Mouse (Mus musculus): ENCODE results near the gene Kif6.

Kif6 gene

DNA sequence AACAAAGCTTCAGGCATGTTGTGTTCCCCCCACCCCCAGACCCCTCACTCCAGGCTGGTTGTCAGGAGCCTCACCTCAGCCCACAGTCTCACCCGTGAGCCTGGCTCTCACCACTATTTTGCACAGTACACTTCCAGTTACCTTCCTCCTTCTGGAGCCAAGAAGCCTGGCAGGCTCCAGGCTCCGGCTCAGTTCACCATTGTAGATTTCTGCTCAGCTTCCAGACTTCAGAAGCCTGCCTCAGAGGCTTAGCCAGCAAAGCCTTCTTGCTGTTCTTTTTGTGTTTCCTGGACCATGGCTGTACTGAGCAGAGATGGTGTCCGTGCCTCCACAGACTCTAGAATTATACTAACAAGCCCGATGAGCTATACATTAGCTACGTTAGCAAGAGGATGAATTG, 248.7 kb downstream of the Kif6 start:
- DNase-seq: no peak

DNA sequence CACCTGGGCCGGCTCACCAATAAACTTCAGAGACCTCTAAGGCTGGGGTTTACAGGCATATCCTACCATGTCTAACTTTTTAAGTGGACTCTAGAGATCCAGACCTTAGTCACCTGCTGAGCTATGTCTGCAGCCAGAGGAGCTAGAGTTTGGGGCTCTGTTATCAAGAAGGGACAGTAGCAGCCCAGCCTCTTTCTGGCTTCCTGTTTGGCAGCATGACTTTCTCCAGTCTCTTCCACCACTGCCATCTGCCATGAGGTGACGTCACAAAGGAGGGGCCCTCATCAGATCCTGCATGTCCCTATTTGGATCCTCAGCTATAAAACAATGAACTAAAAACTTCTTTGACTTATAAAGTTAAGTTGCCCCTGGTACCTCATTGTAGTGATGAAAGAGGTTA, 250.7 kb downstream of the Kif6 start:
- no peak for DNase-seq

DNA sequence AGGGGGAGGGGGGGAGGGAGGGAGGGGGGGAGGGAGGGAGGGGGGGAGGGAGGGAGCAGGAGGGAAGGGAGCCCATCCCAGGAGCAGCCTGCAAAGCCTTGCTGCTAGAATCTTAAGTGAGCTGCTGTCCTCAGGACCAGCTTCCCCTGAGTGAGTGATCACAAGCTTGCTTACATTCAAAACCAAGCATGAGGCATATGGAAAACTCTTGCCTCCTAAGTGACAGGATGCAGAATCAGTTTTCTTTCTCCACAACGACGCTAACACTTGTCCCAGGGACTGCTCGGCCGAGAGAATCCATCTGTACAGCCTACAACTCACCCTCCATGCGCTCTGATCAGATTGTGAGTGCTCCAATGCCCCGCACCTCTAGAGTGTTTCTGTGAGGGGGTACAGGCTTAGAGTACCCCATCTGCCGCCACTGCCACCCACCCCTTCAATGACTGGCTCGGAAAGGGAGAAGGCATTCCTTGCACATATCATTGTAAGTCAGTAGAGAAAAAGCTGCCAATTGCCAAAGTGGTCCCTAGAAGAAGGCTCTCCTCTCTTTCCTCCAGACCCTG, 251.8 kb downstream of the Kif6 start:
- no peak for DNase-seq

DNA sequence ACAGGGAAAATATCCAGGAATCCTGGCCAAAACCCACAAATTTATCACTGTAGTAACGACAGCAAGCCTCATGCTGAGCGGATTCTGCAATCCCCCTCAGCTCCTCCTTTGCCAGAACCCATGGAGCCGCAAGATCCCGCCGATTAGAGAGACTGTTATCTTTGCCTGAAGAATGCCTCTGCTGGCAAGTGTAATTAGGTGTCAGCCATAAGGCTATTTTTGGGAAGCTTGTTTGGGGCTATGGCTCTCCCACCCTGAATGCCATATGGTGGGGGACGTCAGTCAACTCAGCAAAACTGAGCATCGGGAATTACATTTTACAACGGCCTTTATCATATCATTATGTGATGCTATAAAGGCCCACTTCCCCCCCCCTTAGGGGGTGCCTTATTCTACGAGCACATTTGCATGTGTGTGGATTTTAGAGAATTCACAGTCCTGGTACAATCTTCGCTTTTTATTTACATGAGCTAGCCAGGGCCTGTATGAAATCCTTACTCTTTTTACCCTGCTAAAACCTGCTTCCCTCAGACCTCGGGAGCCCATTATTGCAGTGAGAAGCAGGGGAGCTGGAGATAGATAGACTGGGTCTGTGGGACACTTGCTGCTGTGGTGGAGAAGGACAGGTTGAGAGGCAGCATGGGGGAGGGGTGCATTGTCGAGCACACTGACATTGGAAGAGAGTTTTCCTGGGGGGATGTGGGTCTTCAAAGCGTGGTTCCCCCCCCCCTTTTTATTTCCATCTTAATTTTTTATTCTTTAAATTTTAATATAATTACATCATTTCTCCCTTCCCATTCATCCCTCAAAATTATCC, 252.6 kb downstream of the Kif6 start:
- DNase-seq: no peak

DNA sequence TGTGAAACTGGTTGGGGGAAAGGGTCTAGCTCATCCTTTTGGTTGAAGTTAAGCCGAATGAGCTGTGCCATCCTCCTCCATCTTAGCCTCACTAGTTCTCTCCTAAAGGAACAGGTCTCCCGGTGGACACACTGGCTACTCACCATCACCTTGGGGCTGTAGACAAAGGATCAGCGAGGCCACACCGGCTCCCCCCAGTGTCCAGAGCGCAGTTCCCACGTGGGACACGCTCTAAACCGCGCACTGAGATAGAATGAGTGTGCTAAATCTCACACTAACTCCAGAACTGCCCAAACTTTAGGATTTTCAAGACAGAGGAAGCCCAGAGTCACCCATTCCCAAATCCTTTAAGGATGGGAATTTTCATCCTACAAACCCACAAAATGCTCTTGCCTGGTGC, 254.3 kb downstream of the Kif6 start:
- no peak for DNase-seq

DNA sequence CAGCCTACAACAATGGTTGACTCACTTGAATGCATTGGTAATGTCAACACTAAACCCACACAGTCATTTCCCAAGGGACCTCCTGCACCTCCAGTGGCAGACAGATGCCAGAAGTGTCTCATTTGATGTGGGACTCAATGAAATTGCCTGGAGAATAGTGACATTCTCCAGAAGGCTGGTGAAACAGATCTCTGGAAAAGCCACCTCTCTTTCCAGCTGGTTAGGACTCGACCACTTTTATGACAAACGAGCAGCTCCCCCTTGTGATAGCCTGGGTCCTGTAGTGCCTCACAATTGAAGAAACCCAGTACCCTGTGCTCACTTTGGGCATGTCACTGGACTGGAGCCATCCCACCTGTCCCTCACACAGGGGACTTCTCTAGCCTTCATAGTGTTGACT, 257.4 kb downstream of the Kif6 start:
- no peak for DNase-seq

DNA sequence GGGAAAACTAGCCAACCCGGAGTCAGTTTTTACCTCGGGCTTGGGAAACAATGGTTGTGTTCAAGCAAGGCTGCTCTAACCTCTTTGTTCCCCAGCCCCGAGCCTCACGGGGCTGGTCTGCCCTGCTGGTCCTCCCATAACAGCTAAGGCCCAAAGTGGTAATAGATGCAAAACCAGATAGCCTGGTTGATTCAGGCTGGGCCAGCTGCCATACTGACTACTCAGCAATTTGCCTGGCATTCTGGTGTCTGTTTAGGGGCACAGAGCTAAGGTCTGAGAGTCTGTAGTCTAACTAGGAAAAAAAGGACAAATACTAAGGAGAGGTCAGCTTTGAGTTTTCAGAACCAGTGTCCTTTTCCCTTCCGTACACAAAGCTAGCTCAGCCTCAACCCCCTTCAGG, 259.8 kb downstream of the Kif6 start:
- no peak for DNase-seq

DNA sequence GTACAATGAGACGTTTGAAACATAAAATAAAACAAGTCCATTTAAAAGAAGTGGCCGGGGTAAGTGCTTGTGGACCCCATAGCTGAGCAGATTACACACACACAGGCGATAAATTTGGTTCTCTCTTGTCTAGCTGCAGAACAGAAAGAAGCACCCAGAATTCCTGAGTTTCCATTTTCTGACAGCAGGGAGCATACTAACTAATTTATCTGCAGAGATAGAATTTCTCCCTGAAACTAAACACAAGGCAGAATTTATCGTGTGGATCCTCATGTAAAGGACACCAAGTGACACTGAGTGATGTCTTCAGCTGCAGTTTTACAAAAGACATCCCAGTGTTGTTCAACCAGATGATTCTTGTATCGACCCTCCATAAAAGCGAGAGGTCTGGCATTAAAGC, 260.5 kb downstream of the Kif6 start:
- no peak for DNase-seq

DNA sequence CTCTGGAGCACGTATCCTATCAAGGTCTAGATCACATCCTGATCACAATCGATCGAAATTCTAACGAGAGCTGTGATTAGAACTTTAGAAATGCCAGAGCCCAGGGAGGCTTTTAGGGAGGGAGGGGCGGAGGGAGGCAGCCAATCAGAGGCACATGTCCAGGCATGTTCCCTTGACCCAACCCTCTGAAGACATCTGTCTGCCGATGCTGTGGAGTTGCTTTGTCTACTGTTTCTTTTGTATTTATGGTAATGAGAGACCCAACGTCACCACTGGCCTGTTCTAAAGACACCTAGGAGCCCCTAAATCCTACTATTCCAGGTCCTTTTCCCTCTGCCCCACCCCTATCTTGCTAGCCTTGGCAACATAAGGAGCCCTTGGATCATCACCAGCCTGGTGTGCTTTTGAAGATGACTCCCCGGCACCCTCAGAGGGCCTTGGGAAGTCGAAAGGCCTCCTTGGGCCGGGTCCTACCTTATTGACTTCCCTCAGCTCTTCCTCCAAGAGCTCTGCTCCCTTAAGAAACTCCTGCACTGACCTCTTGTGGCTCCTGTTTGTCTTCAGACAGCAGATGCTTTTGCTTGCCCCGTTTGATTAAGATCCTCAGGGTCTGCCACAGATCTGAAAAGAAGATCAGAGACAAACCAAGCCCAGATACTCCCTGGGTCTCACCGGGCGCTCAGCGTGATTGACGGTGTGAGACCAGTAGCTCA, 261.2 kb downstream of the Kif6 start:
- DNase-seq: no peak

DNA sequence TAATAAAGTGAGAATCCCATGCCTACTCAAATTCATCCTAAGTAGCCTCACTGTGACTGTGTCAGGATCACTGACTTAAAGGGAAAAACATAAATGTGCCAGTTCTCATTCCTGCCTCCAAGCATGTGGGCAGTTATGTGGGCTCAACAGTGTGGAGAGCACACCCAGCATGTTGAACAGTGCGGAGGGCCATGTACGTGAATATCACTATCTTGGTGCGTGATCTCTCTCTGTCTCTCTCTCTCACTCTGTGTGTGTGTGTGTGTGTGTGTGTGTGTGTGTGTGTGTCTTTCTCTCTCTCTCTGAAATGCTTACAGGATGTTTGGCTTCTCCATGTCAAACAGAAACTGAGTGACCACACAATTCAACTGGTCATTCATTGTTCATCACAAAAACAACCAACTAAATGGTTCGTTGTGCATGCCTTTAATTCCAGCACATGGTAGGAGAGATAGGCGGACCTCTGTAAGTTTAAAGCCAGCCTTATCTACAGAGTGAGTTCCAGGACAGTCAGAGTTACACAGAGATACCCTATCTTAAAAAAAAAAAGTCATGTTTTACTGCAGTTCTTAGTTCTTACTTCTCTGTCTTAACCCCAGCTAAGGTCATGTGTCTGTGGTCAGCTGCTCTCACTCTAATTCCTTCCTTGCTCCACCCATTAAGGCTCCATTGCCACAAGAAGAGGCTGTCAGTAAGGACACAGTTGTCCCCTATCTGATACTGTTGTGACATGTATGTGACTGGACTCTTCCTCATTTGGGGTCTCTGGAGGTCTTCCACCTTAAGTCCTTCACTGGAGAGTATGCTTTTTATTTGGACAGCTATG, 266.2 kb downstream of the Kif6 start:
- no peak for DNase-seq

DNA sequence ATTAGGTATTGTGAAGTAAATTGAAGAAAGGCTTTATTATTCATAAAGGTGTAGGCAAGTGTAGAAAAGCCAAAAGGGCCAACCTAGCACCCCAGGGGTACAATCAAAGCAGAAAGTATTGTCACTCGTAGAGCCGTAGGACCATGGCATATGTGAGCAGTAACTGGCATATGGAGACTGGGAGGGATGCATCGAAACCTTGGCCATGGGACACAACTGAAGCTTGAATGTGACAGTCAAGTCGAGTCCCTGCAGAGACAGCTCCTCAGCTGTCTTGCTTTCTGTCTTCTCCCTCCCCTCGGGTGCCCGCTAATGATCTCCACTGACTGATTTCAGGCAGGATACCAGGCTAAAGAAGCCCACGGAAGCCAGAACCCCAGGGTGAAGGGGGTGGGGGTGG, 266.9 kb downstream of the Kif6 start:
- DNase-seq: no peak

DNA sequence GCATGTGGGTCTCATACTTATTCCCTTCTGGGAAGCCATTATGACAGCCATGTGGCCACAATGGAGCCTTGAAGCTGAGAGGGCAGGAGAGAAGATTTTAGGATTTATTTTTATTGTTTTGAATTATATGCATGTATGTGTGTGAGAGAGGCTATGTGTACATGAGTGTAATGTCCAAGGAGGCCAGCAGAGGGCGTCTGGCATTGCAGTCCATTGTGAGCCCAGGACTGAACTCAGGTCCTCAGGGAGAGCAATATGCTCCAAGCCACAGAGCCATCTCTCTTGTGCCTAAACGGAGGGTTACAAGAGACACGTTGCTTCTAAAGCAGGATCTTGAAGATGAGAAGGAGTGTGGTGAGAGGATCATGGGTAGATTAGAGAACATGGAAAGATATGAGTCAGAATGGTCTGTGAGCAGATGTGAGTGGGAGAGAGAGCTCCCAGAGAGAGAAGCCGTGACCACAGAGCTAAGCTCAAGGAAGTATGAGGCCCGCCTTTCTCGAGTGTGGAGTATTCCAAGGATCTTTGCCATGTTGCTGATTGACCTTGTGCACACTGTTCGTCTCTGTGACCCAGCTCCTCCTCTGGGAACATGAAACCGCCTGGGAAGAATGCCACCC, 268.3 kb downstream of the Kif6 start:
- DNase-seq: no peak

DNA sequence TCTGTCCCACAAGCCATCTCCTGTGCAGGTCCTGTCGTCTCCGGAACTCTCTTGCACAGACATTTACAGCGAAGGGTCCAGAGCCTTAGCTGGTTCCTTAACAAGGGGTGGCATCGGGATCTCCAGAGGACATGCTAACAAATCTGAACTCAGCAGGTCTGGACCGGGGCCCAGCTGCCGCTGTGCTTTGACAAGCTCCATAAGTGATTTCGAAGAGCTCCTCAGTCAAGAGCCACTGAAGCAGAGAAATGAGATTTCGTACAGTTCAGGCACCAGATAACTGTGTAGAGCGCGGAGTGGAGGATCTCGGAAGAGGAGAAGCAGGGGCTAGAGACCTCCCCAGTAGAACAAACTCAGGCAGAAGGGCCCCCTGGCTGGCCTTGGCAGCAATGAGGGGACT, 270.1 kb downstream of the Kif6 start:
- no peak for DNase-seq

DNA sequence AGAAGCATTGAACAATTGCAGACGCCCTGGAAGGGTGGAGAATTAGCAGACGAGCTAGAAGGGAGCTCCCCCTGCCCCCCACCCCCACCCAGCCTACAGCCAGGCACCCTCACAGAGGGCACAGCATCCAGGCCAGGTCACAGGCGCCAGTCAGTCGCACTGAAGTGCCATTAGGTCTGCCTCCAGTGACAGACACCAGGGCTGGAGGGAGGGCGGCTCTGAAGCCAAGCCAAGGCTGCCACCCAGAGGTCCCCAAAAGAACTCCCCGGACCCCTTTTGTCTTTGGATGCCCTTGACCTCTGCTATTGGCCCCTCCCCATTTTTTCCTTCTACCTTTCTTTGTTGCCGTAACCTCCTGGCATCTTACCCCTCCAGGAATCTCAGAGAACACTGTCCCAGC, 274.7 kb downstream of the Kif6 start:
- DNase-seq: no peak

DNA sequence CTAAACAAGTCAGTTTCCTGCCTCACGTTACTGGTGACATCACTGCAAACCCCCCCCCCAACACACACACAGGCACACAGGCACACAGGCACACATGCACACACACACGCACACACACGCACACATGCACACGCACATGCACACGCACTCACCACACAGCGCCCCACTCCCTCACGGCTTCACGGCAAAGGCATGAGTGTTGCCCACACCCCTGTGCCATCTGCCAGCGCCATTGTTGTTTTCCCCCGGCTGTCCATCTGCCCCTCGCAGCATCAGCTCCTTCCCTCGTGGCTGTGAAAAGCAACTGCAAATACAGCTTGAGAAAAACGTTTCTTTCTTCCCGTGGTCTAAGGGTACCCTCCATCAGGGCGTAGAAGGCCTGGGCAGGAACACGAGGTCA, 275.9 kb downstream of the Kif6 start:
- DNase-seq: no peak

DNA sequence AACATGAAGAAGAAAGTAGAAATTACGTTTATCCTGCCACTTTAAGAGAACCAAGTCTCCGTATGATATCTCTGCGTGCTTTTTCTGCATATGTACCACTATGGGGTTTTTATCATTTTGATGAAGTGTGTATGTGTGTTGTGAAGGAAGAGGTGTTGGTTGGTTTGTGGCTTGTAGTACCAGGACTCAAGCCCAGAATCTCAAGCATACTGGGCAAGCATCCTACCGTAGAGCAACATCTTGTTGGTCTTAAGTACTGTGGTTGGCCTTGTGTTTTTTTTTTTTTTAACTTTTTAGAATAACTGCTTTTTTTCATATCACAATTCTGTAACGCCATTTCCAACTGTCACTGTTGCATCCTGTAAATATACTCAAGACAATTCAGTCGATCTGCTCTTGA, 277.5 kb downstream of the Kif6 start:
- no peak for DNase-seq

DNA sequence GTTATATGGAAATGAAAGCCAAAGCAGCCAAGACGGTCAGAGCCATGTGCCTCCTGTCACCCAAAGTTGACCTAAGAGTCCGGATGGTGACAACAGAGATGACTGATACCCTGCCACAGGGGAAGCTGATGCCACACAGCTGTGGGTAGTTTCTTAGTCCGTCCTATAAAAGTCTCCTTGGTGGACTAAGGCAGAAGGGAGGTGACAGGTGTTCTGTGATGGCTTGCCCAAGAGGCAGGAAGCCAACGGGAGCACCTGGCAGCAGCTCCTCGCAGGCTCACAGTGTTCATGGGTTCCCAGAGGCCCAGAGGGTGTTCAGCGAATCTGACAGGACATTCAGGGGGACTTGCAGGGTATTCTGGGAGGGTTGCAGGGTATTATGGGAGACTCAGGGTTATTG, 279.5 kb downstream of the Kif6 start:
- DNase-seq: no peak

DNA sequence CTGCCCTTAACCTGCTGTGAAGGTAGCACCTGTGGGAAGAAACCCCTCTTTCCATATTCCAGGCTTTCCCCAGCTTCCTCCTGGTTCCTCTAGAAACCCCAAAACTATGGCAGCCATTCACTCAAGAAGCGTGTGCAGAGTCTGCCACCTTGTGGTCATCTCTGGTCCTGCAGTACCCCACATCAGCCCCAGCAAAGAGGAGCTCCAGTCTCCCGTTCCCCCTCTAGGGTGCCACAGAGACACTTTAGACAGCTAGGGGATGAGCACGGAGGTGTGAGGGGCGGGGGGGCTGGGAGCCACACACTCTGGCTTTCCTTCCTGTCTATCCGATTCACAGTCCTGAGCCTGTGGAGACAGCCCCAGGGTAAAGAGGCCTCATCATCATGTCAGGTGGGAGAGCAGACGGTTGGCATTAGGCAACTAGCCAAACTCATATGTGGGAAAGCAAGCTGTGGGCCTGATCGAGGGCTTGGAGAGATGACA, 284.0 kb downstream of the Kif6 start:
- peak; percentile 81 for DNase-seq

DNA sequence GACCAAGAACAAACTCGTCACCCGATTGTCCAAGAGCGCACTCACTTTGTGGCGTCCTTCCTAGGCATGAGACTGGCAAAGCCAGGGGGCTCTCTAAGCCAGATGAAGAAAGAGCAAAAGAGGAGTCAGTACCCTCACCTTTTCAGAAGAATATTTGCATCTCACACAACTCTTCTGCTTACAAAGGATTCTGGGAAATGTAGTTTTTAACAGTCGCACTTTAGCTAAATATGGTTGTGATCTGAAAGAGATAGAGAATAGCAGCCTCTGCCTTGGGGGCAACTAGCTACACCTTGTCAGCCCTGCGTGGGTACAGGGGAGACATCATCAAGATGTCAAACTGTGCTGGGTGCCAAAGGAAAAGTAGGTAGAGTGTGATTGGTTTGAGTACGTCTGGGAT, 287.7 kb downstream of the Kif6 start:
- no peak for DNase-seq

DNA sequence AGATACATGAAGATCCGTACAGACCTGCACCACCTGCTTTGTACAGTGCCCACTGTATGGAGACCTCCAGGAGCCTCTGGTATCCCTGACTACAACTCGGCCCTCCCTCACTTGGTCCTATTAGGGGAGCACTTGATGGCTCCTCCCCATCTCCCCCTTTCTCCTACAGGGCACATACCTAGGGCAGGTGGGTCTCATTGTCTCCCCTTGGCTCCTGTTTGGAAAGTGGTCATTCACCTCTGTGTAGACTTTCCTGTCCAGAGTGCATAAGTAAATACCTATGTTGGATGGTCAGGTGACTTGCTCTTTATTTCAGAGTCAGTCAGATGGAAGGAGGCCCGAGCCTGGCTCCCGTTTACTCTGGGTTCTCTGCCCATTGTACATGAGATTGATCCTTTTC, 308.5 kb downstream of the Kif6 start:
- DNase-seq: no peak

DNA sequence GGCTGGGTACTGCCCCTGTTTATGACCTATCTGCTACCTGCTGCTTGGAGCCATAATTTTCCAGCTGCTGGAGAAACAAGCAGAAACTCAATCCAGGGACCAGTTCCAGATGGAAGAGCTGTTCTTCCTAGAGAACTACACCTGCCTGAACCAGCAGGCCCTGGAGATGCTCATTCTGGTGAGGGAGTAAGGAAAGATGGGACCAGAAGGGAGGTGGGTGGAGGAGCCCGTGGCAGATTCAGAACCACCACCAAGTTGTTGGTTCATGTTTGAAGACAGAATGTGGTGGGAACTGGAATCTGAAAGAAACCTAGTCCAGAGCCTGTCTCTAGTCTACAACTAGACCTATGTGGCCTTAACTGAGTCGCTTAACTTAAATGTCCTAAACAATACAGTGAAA, 312.7 kb downstream of the Kif6 start:
- no peak for DNase-seq

DNA sequence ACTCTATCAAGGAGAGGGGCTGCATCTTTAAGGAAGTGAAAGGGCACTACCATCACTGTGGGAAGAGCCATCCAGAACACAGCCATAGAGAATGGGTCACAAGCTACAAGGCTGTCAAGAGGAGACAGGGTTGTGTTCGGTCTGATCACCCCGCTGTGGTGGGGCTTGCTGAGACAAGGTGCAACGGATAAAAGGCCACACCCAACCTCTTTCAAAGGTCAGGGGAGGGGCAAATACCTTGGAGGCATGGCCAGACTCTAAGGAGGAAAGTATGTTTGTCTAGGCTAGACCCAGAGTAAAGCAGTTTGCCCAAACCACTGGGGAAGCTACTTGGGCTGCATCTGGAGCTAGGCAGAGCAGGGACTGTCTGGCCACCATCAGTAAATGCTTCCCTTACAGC, 318.9 kb downstream of the Kif6 start:
- no peak for DNase-seq

DNA sequence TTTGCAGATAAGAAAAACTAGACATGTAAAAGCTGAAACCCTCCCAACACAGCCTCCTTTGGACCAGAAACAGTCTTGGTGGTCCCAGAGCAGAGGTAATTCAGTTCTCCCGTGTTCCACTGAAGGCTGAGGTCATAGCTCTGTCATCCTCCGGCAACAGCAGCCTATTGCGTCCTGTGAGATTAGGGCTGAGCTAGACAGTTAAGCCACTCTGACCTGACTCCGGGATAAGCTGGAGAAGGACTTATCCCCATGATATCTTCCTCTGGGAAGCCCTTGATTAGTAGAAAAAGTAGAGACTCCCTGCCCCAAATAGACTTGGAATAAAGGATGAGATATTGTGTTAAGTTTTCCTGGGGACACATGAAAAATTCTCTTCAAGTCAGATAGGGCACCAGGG, 319.6 kb downstream of the Kif6 start:
- DNase-seq: no peak

Data from kidney, adult 18-20 months (tissue).